ENCODE assay signal across 8 mouse cellular contexts in genomic region chr10:39659411-39660268, GRCm38 (mm10). TPM values are rescaled to one million over a fixed set of nuclear protein-coding genes. Genes with fewer than 3 reads are reported as not detected.
DNase-seq lines count a peak whose midpoint lies in the region; ATAC-seq and TF ChIP-seq lines count a peak whose summit lies in the region.

No protein-coding gene starts in this region.

- no peak for TF ChIP-seq POLR2A in ES-Bruce4 (IDR thresholded peaks at IDR 0.05; ENCODE audit: insufficient read depth, low read length)
- no peak for TF ChIP-seq POLR2A in brain, embryonic 14.5 days (IDR thresholded peaks at IDR 0.05; ENCODE audit: borderline replicate concordance, extremely low read depth, insufficient read depth, insufficient read length, poor library complexity, severe bottlenecking)

- intact Hi-C loops in left cerebral cortex, postnatal 10 days (cut with DNase I) = no loop called here

- no peak overlapping the region for H3K4me3 ChIP-seq in ES-Bruce4 (ENCODE audit: low read depth, low read length)
- H3K4me3 ChIP-seq in forebrain, embryonic 12.5 days (replicated peaks) = no peak overlapping the region
- no peak overlapping the region for H3K4me3 ChIP-seq in midbrain, embryonic 14.5 days (replicated peaks; ENCODE audit: low read depth, low read length)

- H3K4me2 ChIP-seq in forebrain, embryonic 12.5 days = peak overlapping the region; percentile 19; the same call in 1 of the 2 replicates
- H3K4me2 ChIP-seq in midbrain, embryonic 14.5 days (ENCODE audit: low read length) = peak overlapping the region; percentile 20

- peak; percentile 88 for ATAC-seq in forebrain, embryonic 12.5 days (ENCODE audit: low FRiP score)
- peak; percentile 86 for ATAC-seq in midbrain, embryonic 14.5 days (ENCODE audit: low FRiP score, low TSS enrichment)
- ATAC-seq in monocyte, adult 5-6 weeks (replicated peaks; ENCODE audit: insufficient number of reproducible peaks, low FRiP score, low TSS enrichment, poor library complexity, severe bottlenecking) = no peak

- H3K9me3 ChIP-seq in ES-Bruce4 (replicated peaks; ENCODE audit: control insufficient read depth, insufficient read depth, low read length, poor library complexity, severe bottlenecking) = no peaks in the 10 kb centered on the region
- no peaks in the 10 kb centered on the region for H3K9me3 ChIP-seq in forebrain, embryonic 12.5 days
- H3K9me3 ChIP-seq in midbrain, embryonic 14.5 days (ENCODE audit: control insufficient read depth, low read length) = no peaks in the 10 kb centered on the region

- WGBS in forebrain, embryonic 12.5 days = 6% methylated on average over 11 of the region's 11 CpGs
- WGBS in midbrain, embryonic 14.5 days = 2% methylated on average over 11 of the region's 11 CpGs

- no peaks in the 10 kb centered on the region for H3K36me3 ChIP-seq in ES-Bruce4 (ENCODE audit: control insufficient read depth, insufficient read depth, low read length, poor library complexity, severe bottlenecking)
- H3K36me3 ChIP-seq in forebrain, embryonic 12.5 days (replicated peaks) = peaks cover 9% of the 10 kb centered on the region
- H3K36me3 ChIP-seq in midbrain, embryonic 14.5 days (ENCODE audit: control insufficient read depth, insufficient read depth, low read length) = no peaks in the 10 kb centered on the region

- DNase-seq in brain, embryonic 14.5 days (ENCODE audit: low read depth) = peak; percentile 94
- peak; percentile 72 for DNase-seq in heart, postnatal 4 days
- peak; percentile 38 to 40 for DNase-seq in left cerebral cortex, postnatal 10 days (ENCODE audit: extremely low spot score in 1 of 2, low spot score in 2 of 2)
- DNase-seq in midbrain, embryonic 14.5 days = peak; percentile 82
- no peak for DNase-seq in thymus, postnatal 25 days

- TF ChIP-seq EP300 in ES-Bruce4 (IDR thresholded peaks at IDR 0.05; ENCODE audit: insufficient read depth, low read depth, low read length) = peak; percentile 62; the same call in 1 of the 2 replicates

- no peak overlapping the region for H3K9ac ChIP-seq in ES-Bruce4 (ENCODE audit: low read depth, poor library complexity, severe bottlenecking)
- H3K9ac ChIP-seq in forebrain, embryonic 12.5 days = 0 out of 2 replicates have a peak overlapping the region, but pooled peaks have one; percentile 5
- H3K9ac ChIP-seq in midbrain, embryonic 14.5 days (replicated peaks; ENCODE audit: low read length) = no peak overlapping the region; the same call in 1 of the 2 replicates

- TF ChIP-seq CTCF in ES-Bruce4 (IDR thresholded peaks at IDR 0.05; ENCODE audit: low read depth, low read length) = no peak
- no peak for TF ChIP-seq CTCF in brain, embryonic 14.5 days (IDR thresholded peaks at IDR 0.05; ENCODE audit: borderline replicate concordance, extremely low read depth, insufficient read depth, insufficient read length)

- H3K4me1 ChIP-seq in ES-Bruce4 (ENCODE audit: control insufficient read depth, insufficient read depth, low read length) = peaks cover 8% of the 10 kb centered on the region
- H3K4me1 ChIP-seq in forebrain, embryonic 12.5 days = peaks cover 33% of the 10 kb centered on the region
- peaks cover 28% of the 10 kb centered on the region for H3K4me1 ChIP-seq in midbrain, embryonic 14.5 days (ENCODE audit: control insufficient read depth, insufficient read depth, low read length)

- H3K27me3 ChIP-seq in ES-Bruce4 (ENCODE audit: control insufficient read depth, insufficient read depth, low read length, poor library complexity, severe bottlenecking) = no peaks in the 10 kb centered on the region
- H3K27me3 ChIP-seq in forebrain, embryonic 12.5 days = no peaks in the 10 kb centered on the region
- H3K27me3 ChIP-seq in midbrain, embryonic 14.5 days (ENCODE audit: control insufficient read depth, insufficient read depth, low read length) = no peaks in the 10 kb centered on the region

- peak overlapping the region; percentile 8; the same call in 1 of the 2 replicates for H3K27ac ChIP-seq in ES-Bruce4 (ENCODE audit: insufficient read depth, low read length)
- H3K27ac ChIP-seq in forebrain, embryonic 12.5 days = peak overlapping the region; percentile 92
- peak overlapping the region; percentile 93 for H3K27ac ChIP-seq in midbrain, embryonic 14.5 days (replicated peaks; ENCODE audit: low read depth, low read length)

RNA-seq across cellular contexts. Expression of gene Traf3ip2, which starts 46.9 kb away (rescaled TPM):
- polyA plus RNA-seq in ES-Bruce4 (2011; ENCODE audit: insufficient read depth, insufficient read length, low read depth, missing spikeins) = 11.9 and 12.8 TPM in 2 replicates
- 2.8 TPM in 2 replicates for polyA plus RNA-seq in brain, embryonic 14.5 days (2012; rRNA removed)
- 4.7 and 6.0 TPM in 2 replicates for polyA plus RNA-seq in forebrain, embryonic 12.5 days (2016; fragmentation: Nextera tagmentation; extraction: Ambion mirVana)
- total RNA-seq in heart, postnatal 4 days (2021) = 1 to 10 TPM; 7.1 to 7.3 TPM
- total RNA-seq in left cerebral cortex, postnatal 10 days (2021) = 1 to 10 TPM in 1 of 2 experiments, under 1 TPM in 1; 0.47 to 1.2 TPM
- polyA plus RNA-seq in midbrain, embryonic 14.5 days (2014; fragmentation: Nextera tagmentation; extraction: Ambion mirVana) = 5.4 and 6.8 TPM in 2 replicates
- total RNA-seq in monocyte, adult 5-6 weeks (2017) = 12.2 to 14.9 TPM (median 13.4 TPM) in 3 replicates

Comparison
In these comparisons a context has a peak if more than half of its experiments do, and no peak if none do; other contexts are left out.
1. H3K27ac ChIP-seq: peak in every context shown above with its lines; median percentile 93 in midbrain, embryonic 14.5 days; 92 in forebrain, embryonic 12.5 days; 8 in ES-Bruce4.